Mouse (Mus musculus) thymus, postnatal 4 days (tissue): Measurements from ENCODE around the gene Ptpn21.
A peak's percentile ranks its signal among the peaks of the same experiment; 100 is the strongest.

ENCODE experiments used
- DNase-seq: peaks from one replicate; pipeline ENCODE4 v3.0.0; 2021

Ptpn21 gene

GRCm38 (mm10) chr12:98721030-98721429, 16.2 kb downstream of the Ptpn21 start:
- no peak for DNase-seq

GRCm38 (mm10) chr12:98720628-98721027, 16.6 kb downstream of the Ptpn21 start:
- DNase-seq: no peak

GRCm38 (mm10) chr12:98716142-98716541, 21.1 kb downstream of the Ptpn21 start:
- DNase-seq: no peak

- no peak for DNase-seq
Observed at GRCm38 (mm10) chr12:98714757-98715156, 22.4 kb downstream of the Ptpn21 start.

- DNase-seq: no peak
Observed at GRCm38 (mm10) chr12:98713621-98714103, 23.5 kb downstream of the Ptpn21 start.

- DNase-seq: no peak
Observed at GRCm38 (mm10) chr12:98712819-98713218, 24.4 kb downstream of the Ptpn21 start.

- DNase-seq: no peak
Observed at GRCm38 (mm10) chr12:98703961-98704360, 33.2 kb downstream of the Ptpn21 start.

GRCm38 (mm10) chr12:98703554-98703953, 33.7 kb downstream of the Ptpn21 start:
- no peak for DNase-seq

GRCm38 (mm10) chr12:98701564-98701963, 35.6 kb downstream of the Ptpn21 start:
- DNase-seq: no peak

GRCm38 (mm10) chr12:98697202-98697601, 40.0 kb downstream of the Ptpn21 start:
- DNase-seq: no peak

GRCm38 (mm10) chr12:98690230-98690629, 47.0 kb downstream of the Ptpn21 start:
- no peak for DNase-seq

GRCm38 (mm10) chr12:98683574-98683973, 53.6 kb downstream of the Ptpn21 start:
- no peak for DNase-seq

GRCm38 (mm10) chr12:98683171-98683570, 54.0 kb downstream of the Ptpn21 start:
- DNase-seq: peak; percentile 36

- no peak for DNase-seq
Observed at GRCm38 (mm10) chr12:98682196-98682595, 55.0 kb downstream of the Ptpn21 start.

GRCm38 (mm10) chr12:98679906-98680305, 57.3 kb downstream of the Ptpn21 start:
- no peak for DNase-seq

GRCm38 (mm10) chr12:98677336-98677735, 59.9 kb downstream of the Ptpn21 start:
- DNase-seq: peak; percentile 70

GRCm38 (mm10) chr12:98676861-98677260, 60.3 kb downstream of the Ptpn21 start:
- no peak for DNase-seq

GRCm38 (mm10) chr12:98674627-98675143, 62.5 kb downstream of the Ptpn21 start:
- DNase-seq: peak; percentile 92

GRCm38 (mm10) chr12:98673879-98674278, 63.3 kb downstream of the Ptpn21 start:
- DNase-seq: no peak

GRCm38 (mm10) chr12:98670429-98670828, 66.8 kb downstream of the Ptpn21 start:
- DNase-seq: no peak

- no peak for DNase-seq
Observed at GRCm38 (mm10) chr12:98669864-98670263, 67.3 kb downstream of the Ptpn21 start.

- no peak for DNase-seq
Observed at GRCm38 (mm10) chr12:98669086-98669485, 68.1 kb downstream of the Ptpn21 start.

- no peak for DNase-seq
Observed at GRCm38 (mm10) chr12:98668132-98668814, 68.9 kb downstream of the Ptpn21 start.

GRCm38 (mm10) chr12:98662617-98663016, 74.6 kb downstream of the Ptpn21 start:
- no peak for DNase-seq

- no peak for DNase-seq
Observed at GRCm38 (mm10) chr12:98656873-98657272, 80.3 kb downstream of the Ptpn21 start.
